8 mouse cellular contexts compared by ENCODE assay signal in genomic region chr10:53596677-53597120, GRCm38 (mm10). TPM values are rescaled to one million over a fixed set of nuclear protein-coding genes. Genes with fewer than 3 reads are reported as not detected.
DNase-seq lines count a peak whose midpoint lies in the region; ATAC-seq lines count a peak whose summit lies in the region.

Gene Asf1a, plus strand, starts transcription at chr10:53596757.

- intact Hi-C loops in heart, postnatal 14 days (cut with DNase I) = loop anchor here (2.0 to 10.0 kb wide), 2 partner anchors 32 to 252 kb away; no protein-coding TSS in a partner anchor

- peak within 1 kb of the TSS; percentile 86 for H3K4me3 ChIP-seq in forebrain, embryonic 14.5 days (ENCODE audit: low read depth, low read length)
- peak within 1 kb of the TSS; percentile 78 for H3K4me3 ChIP-seq in neural tube, embryonic 15.5 days (replicated peaks)

- ATAC-seq in forebrain, embryonic 14.5 days = peak; percentile 97
- peak; percentile 98 for ATAC-seq in neural tube, embryonic 15.5 days (ENCODE audit: low FRiP score)

- no peaks in the 10 kb centered on the region for H3K9me3 ChIP-seq in forebrain, embryonic 14.5 days (replicated peaks; ENCODE audit: control insufficient read depth, low read length)
- H3K9me3 ChIP-seq in neural tube, embryonic 15.5 days (replicated peaks) = no peaks in the 10 kb centered on the region

- peak; percentile 95 for DNase-seq in ES-CJ7 (ENCODE audit: low read depth, low spot score)
- peak; percentile 96 for DNase-seq in cerebellum, adult 11 months
- peak; percentile 98 for DNase-seq in forebrain, embryonic 14.5 days (ENCODE audit: low spot score)
- DNase-seq in heart, postnatal 14 days = peak; percentile 97
- peak; percentile 96 for DNase-seq in layer of hippocampus, adult 11-12 months (ENCODE audit: low spot score)
- peak; percentile 98 for DNase-seq in lung, adult 18-20 months
- DNase-seq in testis, postnatal 14 days (ENCODE audit: low spot score) = peak; percentile 96

- H3K4me1 ChIP-seq in forebrain, embryonic 14.5 days (ENCODE audit: control insufficient read depth, insufficient read depth, low read length) = peaks cover 30% of the 10 kb centered on the region
- peaks cover 37% of the 10 kb centered on the region for H3K4me1 ChIP-seq in neural tube, embryonic 15.5 days

- peaks cover 17% of the 10 kb centered on the region; the same call in 1 of the 2 replicates for H3K36me3 ChIP-seq in forebrain, embryonic 14.5 days (ENCODE audit: control insufficient read depth, insufficient read depth, low read length)
- H3K36me3 ChIP-seq in neural tube, embryonic 15.5 days = no peaks in the 10 kb centered on the region

- peak within 1 kb of the TSS; percentile 97 for H3K27ac ChIP-seq in forebrain, embryonic 14.5 days (ENCODE audit: low read depth, low read length)
- H3K27ac ChIP-seq in neural tube, embryonic 15.5 days (replicated peaks) = peak within 1 kb of the TSS; percentile 99

- no peaks in the 10 kb centered on the region for H3K27me3 ChIP-seq in forebrain, embryonic 14.5 days (replicated peaks; ENCODE audit: control insufficient read depth, insufficient read depth, low read length)
- H3K27me3 ChIP-seq in neural tube, embryonic 15.5 days (replicated peaks) = no peaks in the 10 kb centered on the region

- WGBS in forebrain, embryonic 14.5 days = under 1% methylated on average over 43 of the region's 52 CpGs
- under 1% methylated on average over 48 of the region's 52 CpGs for WGBS in neural tube, embryonic 15.5 days

- peak within 1 kb of the TSS; percentile 70 for H3K4me2 ChIP-seq in forebrain, embryonic 14.5 days (ENCODE audit: low read length)
- H3K4me2 ChIP-seq in neural tube, embryonic 15.5 days = peak within 1 kb of the TSS; percentile 65

- peak within 1 kb of the TSS; percentile 95 for H3K9ac ChIP-seq in forebrain, embryonic 14.5 days (ENCODE audit: low read length)
- H3K9ac ChIP-seq in neural tube, embryonic 15.5 days (replicated peaks) = peak within 1 kb of the TSS; percentile 76

RNA-seq across cellular contexts. Expression of gene Asf1a, which starts in this region (rescaled TPM):
- polyA plus RNA-seq in forebrain, embryonic 14.5 days (2014; fragmentation: Nextera tagmentation; extraction: Ambion mirVana) = 107 and 119 TPM in 2 replicates
- 10 to 100 TPM; 27.9 to 30.9 TPM for total RNA-seq in heart, postnatal 14 days (2021)
- 58.6 and 68.7 TPM in 2 replicates for polyA plus RNA-seq in neural tube, embryonic 15.5 days (2015; fragmentation: Nextera tagmentation; extraction: Ambion mirVana)

Comparison
In these comparisons a context has a peak if more than half of its experiments do, and no peak if none do; other contexts are left out.
1. Peak in every context shown above with its lines: DNase-seq, ATAC-seq, H3K4me3 ChIP-seq and H3K27ac ChIP-seq.